Mouse (Mus musculus) induced T-regulatory cell, adult 2 months (primary cell): ENCODE data around the gene Serpina6.
A peak's percentile ranks its signal among the peaks of the same experiment; 100 is the strongest.

Source experiments
- DNase-seq: peaks from one replicate; pipeline ENCODE4 v3.0.0-alpha.2; 2012; ENCODE audit warnings: low read depth

Gene Serpina6

GRCm38 (mm10) chr12:103655123-103656044 lies 1.6 kb downstream of the Serpina6 start:
- no peak for DNase-seq

GRCm38 (mm10) chr12:103653836-103654235 lies 3.2 kb downstream of the Serpina6 start:
- no peak for DNase-seq

GRCm38 (mm10) chr12:103646314-103646713 lies 10.7 kb downstream of the Serpina6 start:
- no peak for DNase-seq

- no peak for DNase-seq
Measured at GRCm38 (mm10) chr12:103644601-103645000, 12.4 kb downstream of the Serpina6 start.

- DNase-seq: no peak
Measured at GRCm38 (mm10) chr12:103643818-103644217, 13.2 kb downstream of the Serpina6 start.

GRCm38 (mm10) chr12:103643336-103643735 lies 13.7 kb downstream of the Serpina6 start:
- peak; percentile 74 for DNase-seq

- no peak for DNase-seq
Measured at GRCm38 (mm10) chr12:103635846-103636245, 21.2 kb downstream of the Serpina6 start.

- no peak for DNase-seq
Measured at GRCm38 (mm10) chr12:103634430-103634829, 22.6 kb downstream of the Serpina6 start.

- DNase-seq: no peak
Measured at GRCm38 (mm10) chr12:103631203-103631612, 25.8 kb downstream of the Serpina6 start, which contains the start of gene Serpina10. Gene Serpina10 (minus strand): TSS chr12:103631444.

GRCm38 (mm10) chr12:103616860-103617261 lies 40.2 kb downstream of the Serpina6 start:
- no peak for DNase-seq

GRCm38 (mm10) chr12:103615734-103616133 lies 41.3 kb downstream of the Serpina6 start:
- DNase-seq: no peak

- no peak for DNase-seq
Measured at GRCm38 (mm10) chr12:103615141-103615540, 41.9 kb downstream of the Serpina6 start.

- DNase-seq: no peak
Measured at GRCm38 (mm10) chr12:103601839-103602238, 55.2 kb downstream of the Serpina6 start.

- DNase-seq: no peak
Measured at GRCm38 (mm10) chr12:103600364-103600763, 56.6 kb downstream of the Serpina6 start.

- no peak for DNase-seq
Measured at GRCm38 (mm10) chr12:103598411-103598810, 58.6 kb downstream of the Serpina6 start.
